Mouse (Mus musculus) neural tube, embryonic 15.5 days (tissue): ENCODE results near the gene Fam53b. TPM values are rescaled to one million over a fixed set of nuclear protein-coding genes. Genes with fewer than 3 reads are reported as not detected.
"Not testable (repeated sequence)": the region's sequence is repeated elsewhere in the genome, so short reads cannot be mapped to it uniquely, and the experiment has no call there.

ENCODE experiments used
- ATAC-seq: fragments of 200-750 bp; cut with Nextera tagmentation; 2 replicates; pipeline ENCODE4 v1.8.0; 2017; ENCODE audit warnings: mild to moderate bottlenecking, moderate TSS enrichment, moderate library complexity; ENCODE audit not compliant: low FRiP score
- H3K27ac ChIP-seq: fragments of 300-500 bp; sonication (generic); replicated peaks from 2 replicates; pipeline ENCODE4 v1.5.1; 2015; ENCODE audit warnings: mild to moderate bottlenecking, inconsistent platforms
- H3K27me3 ChIP-seq: fragments of 300-500 bp; sonication (generic); replicated peaks from 2 replicates; pipeline ENCODE4 v1.6.1; 2015; ENCODE audit warnings: inconsistent platforms
- H3K36me3 ChIP-seq: fragments of 300-500 bp; sonication (generic); 2 replicates; pipeline ENCODE4 v1.6.1; 2015; ENCODE audit warnings: inconsistent platforms
- H3K4me1 ChIP-seq: fragments of 300-500 bp; sonication (generic); 2 replicates; pipeline ENCODE4 v1.6.1; 2015; ENCODE audit warnings: inconsistent platforms
- H3K4me2 ChIP-seq: fragments of 300-500 bp; sonication (generic); 2 replicates; pipeline ENCODE4 v1.6.1; 2015; ENCODE audit warnings: inconsistent platforms, mild to moderate bottlenecking, moderate library complexity
- H3K4me3 ChIP-seq: fragments of 300-500 bp; sonication (generic); replicated peaks from 2 replicates; pipeline ENCODE4 v1.5.1; 2015; ENCODE audit warnings: mild to moderate bottlenecking, inconsistent platforms
- H3K9ac ChIP-seq: fragments of 300-500 bp; sonication (generic); replicated peaks from 2 replicates; pipeline ENCODE4 v1.6.1; 2015; ENCODE audit warnings: mild to moderate bottlenecking, inconsistent platforms
- H3K9me3 ChIP-seq: fragments of 300-500 bp; sonication (generic); replicated peaks from 2 replicates; pipeline ENCODE4 v1.6.1; 2016; ENCODE audit warnings: inconsistent platforms
- WGBS: fragments of 180-500 bp; shearing (Covaris S2); methylation state at CpG from one replicate; pipeline ENCODE4 v1.1.7; 2015; ENCODE audit warnings: mixed read lengths; 5-methylcytosine and 5-hydroxymethylcytosine counted together
- polyA plus RNA-seq: library from polyadenylated mRNA; unstranded; fragments of >200 nt; fragmentation: Nextera tagmentation; extraction: Ambion mirVana; gene quantifications from 2 replicates; pipeline ENCODE4 v1.2.1, GENCODE M21; 2015

The Fam53b gene
- polyA plus RNA-seq, 1 experiment from 2014 or later: 12.4 TPM

DNA sequence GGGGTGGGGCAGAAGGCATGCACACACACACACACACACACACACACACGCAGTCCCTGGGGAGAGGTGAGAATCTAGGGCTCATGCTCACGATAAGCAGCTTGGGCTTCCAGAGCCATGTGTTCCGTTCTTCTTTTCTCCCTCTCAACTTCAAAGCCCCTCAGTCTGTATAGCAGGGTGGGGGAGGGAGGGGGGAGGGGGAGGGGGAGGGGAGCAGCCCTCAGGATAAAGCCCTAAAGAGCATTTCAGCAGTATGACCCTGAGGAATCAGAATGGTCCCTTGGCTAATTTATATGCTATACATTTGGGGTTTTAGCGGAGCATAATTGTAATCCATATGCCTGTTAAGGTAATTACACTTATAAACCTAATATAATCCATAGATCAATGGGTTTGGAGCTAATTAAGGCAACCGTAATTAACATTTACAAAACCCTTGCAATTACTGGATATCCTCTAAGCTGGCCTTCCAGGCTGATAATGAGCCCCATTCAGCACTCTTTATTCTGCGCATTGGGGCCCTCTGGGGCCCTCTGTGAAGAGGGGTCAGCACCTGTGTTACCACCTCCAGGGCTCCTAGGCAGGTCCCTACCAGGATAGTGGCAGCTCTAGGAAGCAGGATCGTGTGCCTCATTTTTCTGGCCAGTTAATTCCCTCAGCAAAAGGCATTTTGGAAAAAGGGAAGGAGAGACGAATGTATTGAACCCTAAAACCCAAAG lies 147.9 kb downstream of the Fam53b start:
- Histone ChIP-seq H3K4me3 (no peak overlapping the region), H3K27ac (no peak overlapping the region)
- peak; percentile 31; the same call in 1 of the 2 replicates for ATAC-seq

DNA sequence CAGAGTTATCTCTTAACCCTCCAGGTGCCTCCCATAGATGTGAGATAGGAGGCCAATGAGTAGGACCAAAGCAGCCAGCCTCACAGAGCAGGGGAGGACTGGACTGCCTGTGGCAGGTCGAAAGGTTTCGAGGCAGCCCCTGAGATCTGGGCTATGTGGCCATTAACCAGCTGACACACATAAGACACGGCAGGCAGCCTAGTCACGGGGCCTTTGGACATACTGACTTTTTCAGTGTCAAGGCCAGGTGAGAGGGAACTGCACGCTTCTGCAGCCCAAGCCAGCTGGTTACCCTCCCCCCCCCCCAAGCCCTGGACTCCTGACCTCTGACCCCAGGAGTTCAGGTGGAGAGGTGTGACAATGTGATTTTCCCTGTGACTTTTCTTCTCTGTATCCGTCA lies 148.9 kb downstream of the Fam53b start:
- H3K27ac ChIP-seq: no peak overlapping the region
- no peak overlapping the region for H3K9ac ChIP-seq
- no peak overlapping the region for H3K4me3 ChIP-seq
- WGBS: 74% methylated on average over 6 of the region's 6 CpGs
- no peaks in the 10 kb centered on the region for H3K36me3 ChIP-seq
- H3K27me3 ChIP-seq: no peaks in the 10 kb centered on the region
- no peaks in the 10 kb centered on the region for H3K9me3 ChIP-seq
- no peak overlapping the region for H3K4me2 ChIP-seq
- H3K4me1 ChIP-seq: 0 out of 2 replicates have a peak, but pooled peaks cover 4% of the 10 kb centered on the region
- ATAC-seq: no peak

More for the DNA sequence above, 147.9 kb downstream of the Fam53b start:
- WGBS: 26% methylated on average over 8 of the region's 8 CpGs
- Histone ChIP-seq H3K27me3 (no peaks in the 10 kb centered on the region), H3K9ac (no peak overlapping the region), H3K9me3 (no peaks in the 10 kb centered on the region), H3K4me2 (no peak overlapping the region), H3K4me1 (0 out of 2 replicates have a peak, but pooled peaks cover 4% of the 10 kb centered on the region), H3K36me3 (no peaks in the 10 kb centered on the region)

DNA sequence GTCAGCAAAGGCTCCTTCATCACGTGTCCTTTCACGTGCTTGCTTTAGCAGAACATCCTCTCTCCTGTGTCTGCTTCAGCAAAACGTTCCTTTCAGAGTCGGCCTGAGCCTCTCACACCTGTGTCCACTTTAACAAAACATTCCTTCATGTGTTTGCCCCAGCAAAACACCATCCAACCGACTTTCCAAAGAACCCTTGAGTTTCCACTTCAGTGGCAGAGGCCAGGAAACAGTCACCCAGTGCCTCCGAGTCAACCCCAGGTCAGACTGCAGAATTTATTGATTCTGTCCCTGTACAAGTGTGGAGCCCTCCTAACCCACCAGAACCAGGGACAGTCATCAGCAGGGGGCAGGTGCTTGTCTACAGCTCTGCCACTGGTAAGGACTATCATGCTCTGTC lies 150.9 kb downstream of the Fam53b start:
- not testable (repeated sequence) for H3K27ac ChIP-seq, H3K36me3 ChIP-seq, H3K4me3 ChIP-seq, H3K9me3 ChIP-seq, H3K9ac ChIP-seq, H3K4me2 ChIP-seq, H3K27me3 ChIP-seq, ATAC-seq
- 70% methylated on average over 6 of the region's 6 CpGs for WGBS
- peaks cover 14% of the 10 kb centered on the region for H3K4me1 ChIP-seq

Other genes with a start within 250 kb of the Fam53b start
- gene Oat, start 237.5 kb downstream of the Fam53b start, polyA plus RNA-seq: 105 and 153 TPM in 2 replicates
- gene Nkx1-2, start 214.2 kb downstream of the Fam53b start, polyA plus RNA-seq: 0.11 and 0.46 TPM in 2 replicates
- gene Lhpp, start 203.2 kb downstream of the Fam53b start, polyA plus RNA-seq: 41.4 and 46.9 TPM in 2 replicates
- 76.3 and 84.5 TPM in 2 replicates for gene Eef1akmt2, start 38.8 kb upstream of the Fam53b start, polyA plus RNA-seq
- 32.6 and 34.5 TPM in 2 replicates for gene Abraxas2, start 45.3 kb upstream of the Fam53b start, polyA plus RNA-seq
- gene Zranb1, start 117.3 kb upstream of the Fam53b start, polyA plus RNA-seq: 19.6 and 20.5 TPM in 2 replicates